Mouse (Mus musculus) frontal cortex, postnatal 14 days (tissue): ENCODE data around the gene Clba1.
"Not testable (repeated sequence)": the region's sequence is repeated elsewhere in the genome, so short reads cannot be mapped to it uniquely, and the experiment has no call there.

Source experiments
- DNase-seq, 2 experiments: peaks; one replicate each; pipeline ENCODE4 v3.0.0; 2022; ENCODE audit warnings: low spot score in 2 of 2

The Clba1 gene

GRCm38 (mm10) chr12:112816866-112817265 lies 8.1 kb downstream of the Clba1 start:
- not testable (repeated sequence) for DNase-seq

- DNase-seq, result no peak
These were observed 10.4 kb downstream of the Clba1 start for GRCm38 (mm10) chr12:112819057-112819662.

- DNase-seq, result no peak
These were observed 11.8 kb downstream of the Clba1 start for GRCm38 (mm10) chr12:112820401-112820999.

- no peak for DNase-seq
These were observed 12.5 kb downstream of the Clba1 start for GRCm38 (mm10) chr12:112821216-112821615.

GRCm38 (mm10) chr12:112821974-112822373 lies 13.2 kb downstream of the Clba1 start:
- DNase-seq, result no peak

GRCm38 (mm10) chr12:112822676-112823075 lies 13.9 kb downstream of the Clba1 start:
- DNase-seq, result no peak

GRCm38 (mm10) chr12:112823221-112823620 lies 14.5 kb downstream of the Clba1 start:
- DNase-seq, result no peak

GRCm38 (mm10) chr12:112825901-112826300 lies 17.2 kb downstream of the Clba1 start:
- DNase-seq, result no peak

GRCm38 (mm10) chr12:112828501-112829243 lies 19.9 kb downstream of the Clba1 start:
- DNase-seq, result no peak

GRCm38 (mm10) chr12:112829244-112829864 lies 20.6 kb downstream of the Clba1 start, which contains the start of gene Cdca4:
TSS of gene Cdca4 (minus strand) at chr12:112829423.
- peak; percentile 94 to 96 for DNase-seq

GRCm38 (mm10) chr12:112830141-112830540 lies 21.4 kb downstream of the Clba1 start:
- DNase-seq, result no peak

GRCm38 (mm10) chr12:112830570-112830969 lies 21.8 kb downstream of the Clba1 start:
- no peak for DNase-seq

- DNase-seq, result no peak
These were observed 23.7 kb downstream of the Clba1 start for GRCm38 (mm10) chr12:112832411-112832810.

GRCm38 (mm10) chr12:112833527-112833926 lies 24.8 kb downstream of the Clba1 start:
- no peak for DNase-seq

GRCm38 (mm10) chr12:112835046-112835445 lies 26.3 kb downstream of the Clba1 start:
- no peak for DNase-seq

GRCm38 (mm10) chr12:112840209-112841086 lies 31.7 kb downstream of the Clba1 start:
- DNase-seq, result no peak

GRCm38 (mm10) chr12:112841338-112841892 lies 32.7 kb downstream of the Clba1 start:
- DNase-seq, result not testable (repeated sequence)

- DNase-seq, result not testable (repeated sequence)
These were observed 33.4 kb downstream of the Clba1 start for GRCm38 (mm10) chr12:112842128-112842527.

GRCm38 (mm10) chr12:112843803-112844202 lies 35.1 kb downstream of the Clba1 start:
- peak; percentile 44 to 78 for DNase-seq

- DNase-seq, result no peak
These were observed 39.1 kb downstream of the Clba1 start for GRCm38 (mm10) chr12:112847880-112848279.
